Mouse (Mus musculus): ENCODE measurements around the gene Fsip1. TPM values are rescaled to one million over a fixed set of nuclear protein-coding genes. Genes with fewer than 3 reads are reported as not detected.

Gene Fsip1
- total and polyA plus RNA-seq, 3 experiments: 0.17 to 0.49 (median 0.47) TPM

DNA sequence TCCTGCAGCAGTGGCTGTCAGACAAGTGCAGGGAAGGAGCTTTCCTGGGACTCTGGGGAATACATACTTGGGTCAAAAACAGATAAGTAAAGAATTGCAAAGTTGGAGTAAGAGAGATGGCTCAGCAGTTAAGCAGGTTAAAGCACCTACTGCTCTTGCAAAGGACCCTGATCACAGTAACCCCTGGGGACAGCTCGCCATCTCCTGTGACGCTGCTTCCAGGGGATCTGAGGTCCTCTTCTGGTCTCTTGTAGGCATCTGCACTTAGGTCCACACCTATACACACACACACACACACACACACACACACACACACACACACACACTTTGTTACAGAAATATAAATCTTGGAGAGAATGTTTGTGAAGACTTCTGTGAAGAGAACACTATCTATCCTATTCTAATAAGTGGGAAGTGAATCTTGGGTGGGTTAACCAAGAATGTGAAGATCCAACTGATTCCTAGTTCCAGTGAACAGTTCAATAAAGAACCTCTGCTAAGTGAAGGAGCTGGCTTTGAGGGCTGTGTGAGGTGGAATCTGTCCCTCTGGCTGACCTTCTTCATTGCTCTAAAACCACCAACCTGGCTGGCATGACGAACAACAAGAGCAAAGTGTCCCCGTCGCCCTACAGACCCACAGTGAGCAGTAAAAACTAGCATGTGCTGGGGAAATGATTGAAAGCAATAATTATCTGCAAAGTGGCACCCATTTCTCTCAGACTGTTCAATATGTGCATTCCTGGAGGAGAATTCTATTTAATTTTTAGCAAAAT, 129.1 kb downstream of the Fsip1 start:
- Histone ChIP-seq H3K9me3 (replicated peaks; ENCODE audit: low read length) (no peaks in the 10 kb centered on the region), H3K4me2 (ENCODE audit: insufficient read depth, low read depth, poor library complexity, severe bottlenecking) (no peak overlapping the region), H3K27me3 (replicated peaks) (peaks cover 5% of the 10 kb centered on the region), H3K36me3 (replicated peaks in 1 of 2; ENCODE audit: control insufficient read depth in 1 of 2, insufficient read depth in 1 of 2, low read length in 1 of 2) (no peaks in the 10 kb centered on the region), H3K79me2 (replicated peaks; ENCODE audit: control insufficient read depth, extremely low read depth, insufficient read depth, poor library complexity, severe bottlenecking) (no peaks in the 10 kb centered on the region), H3K4me1 (ENCODE audit: control insufficient read depth in 1 of 2, insufficient read depth in 2 of 2) (peaks cover 3 to 21% of the 10 kb centered on the region in 2 experiments; a peak in 2 of 4 replicates), H3K4me3 (replicated peaks in 1 of 3; ENCODE audit: low read depth in 2 of 3, low read length in 2 of 3, poor library complexity in 1 of 3) (no peak overlapping the region), H3K9ac (ENCODE audit: insufficient read depth, low read depth) (no peak overlapping the region), H3K27ac (ENCODE audit: insufficient read depth, low read depth) (no peak overlapping the region)
- no peak for DNase-seq (ENCODE audit: extremely low read depth)
- dilution Hi-C loops (cut with MboI; ENCODE audit: extremely low pct_ligation_motif_present, extremely low pct_unique_long_range_greater_than_20kb, low sequenced_read_pairs) (no loop called here), in situ Hi-C loops (cut with MboI; ENCODE audit: low pct_ligation_motif_present, low pct_unique_long_range_greater_than_20kb, low sequenced_read_pairs) (no loop called here)
- TF ChIP-seq USF1 (IDR thresholded peaks at IDR 0.05; ENCODE audit: low read depth, low read length): no peak
- no peak for TF ChIP-seq MAFK (IDR thresholded peaks at IDR 0.05; ENCODE audit: insufficient replicate concordance, low read length)
- no peak for TF ChIP-seq RCOR1 (conservative IDR thresholded peaks at IDR 0.05; ENCODE audit: low read depth, low read length)
- TF ChIP-seq ELF1 (IDR thresholded peaks at IDR 0.05; ENCODE audit: low read depth, low read length): no peak
- no peak for TF ChIP-seq MYC (IDR thresholded peaks at IDR 0.05; ENCODE audit: low read depth, low read length)
- no peak for TF ChIP-seq JUN (IDR thresholded peaks at IDR 0.05; ENCODE audit: insufficient read depth, low read depth, low read length)
- no peak for TF ChIP-seq NRF1 (IDR thresholded peaks at IDR 0.05; ENCODE audit: low read depth, low read length)
- TF ChIP-seq CHD2 (IDR thresholded peaks at IDR 0.05; ENCODE audit: low read length): no peak
- no peak for TF ChIP-seq KAT2A (IDR thresholded peaks at IDR 0.05; ENCODE audit: insufficient replicate concordance, low read length)
- no peak for TF ChIP-seq CTCF (conservative IDR thresholded peaks at IDR 0.05 in 1 of 2, IDR thresholded peaks at IDR 0.05 in 1 of 2; ENCODE audit: low read depth in 2 of 2, low read length in 2 of 2)
- TF ChIP-seq POLR2AphosphoS2 (IDR thresholded peaks at IDR 0.05; ENCODE audit: low read depth, low read length): no peak
- no peak for TF ChIP-seq RAD21 (IDR thresholded peaks at IDR 0.05; ENCODE audit: low read depth, low read length)

DNA sequence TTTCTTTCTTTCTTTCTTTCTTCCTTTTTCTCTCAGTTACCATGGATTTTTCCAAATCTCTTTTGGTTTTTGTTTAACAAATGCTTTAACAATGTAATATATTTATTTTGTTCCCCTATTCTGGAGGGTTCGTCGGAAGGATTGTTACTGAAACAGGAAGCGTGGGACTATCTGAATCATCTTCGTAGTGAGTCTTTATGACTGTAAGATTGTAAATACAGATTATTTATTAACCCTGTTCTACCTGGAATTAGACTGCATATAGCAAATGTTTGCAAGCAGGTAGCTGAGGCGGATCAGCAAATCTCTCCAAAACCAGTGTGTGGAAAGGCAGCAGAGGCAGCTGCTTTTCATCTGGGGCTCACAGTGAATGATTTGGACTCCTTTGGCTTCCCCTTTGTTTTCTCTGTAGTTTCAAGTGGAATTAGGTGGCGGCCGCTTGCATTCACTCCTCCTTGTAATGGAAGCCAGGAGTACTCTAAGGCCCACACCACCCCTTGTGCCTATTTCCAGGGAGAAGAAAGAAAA, 130.8 kb downstream of the Fsip1 start:
- dilution Hi-C loops (cut with MboI; ENCODE audit: extremely low pct_ligation_motif_present, extremely low pct_unique_long_range_greater_than_20kb, low sequenced_read_pairs) (no loop called here), in situ Hi-C loops (cut with MboI; ENCODE audit: low pct_ligation_motif_present, low pct_unique_long_range_greater_than_20kb, low sequenced_read_pairs) (no loop called here)
- H3K27ac ChIP-seq (ENCODE audit: insufficient read depth, low read depth): no peak overlapping the region
- DNase-seq (ENCODE audit: extremely low read depth): peak; percentile 40
- H3K9ac ChIP-seq (ENCODE audit: insufficient read depth, low read depth): no peak overlapping the region
- peaks cover 3 to 21% of the 10 kb centered on the region in 2 experiments; a peak in 2 of 4 replicates for H3K4me1 ChIP-seq (ENCODE audit: control insufficient read depth in 1 of 2, insufficient read depth in 2 of 2)
- TF ChIP-seq TBP (conservative IDR thresholded peaks at IDR 0.05; ENCODE audit: low read depth, low read length) (no peak), ZC3H11A (IDR thresholded peaks at IDR 0.05; ENCODE audit: low read depth, low read length) (no peak), EP300 (IDR thresholded peaks at IDR 0.05; ENCODE audit: low read length) (peak; percentile 10; the same call in 1 of the 2 replicates), IRF4 (IDR thresholded peaks at IDR 0.05; ENCODE audit: low read depth, low read length) (peak; percentile 29; the same call in 1 of the 2 replicates)
- H3K4me2 ChIP-seq (ENCODE audit: insufficient read depth, low read depth, poor library complexity, severe bottlenecking): peak overlapping the region; percentile 52; the same call in 1 of the 2 replicates
- H3K36me3 ChIP-seq (replicated peaks in 1 of 2; ENCODE audit: control insufficient read depth in 1 of 2, insufficient read depth in 1 of 2, low read length in 1 of 2): no peaks in the 10 kb centered on the region
- peak overlapping the region in 1 of 3 experiments; percentile 33 for H3K4me3 ChIP-seq (replicated peaks in 1 of 3; ENCODE audit: low read depth in 2 of 3, low read length in 2 of 3, poor library complexity in 1 of 3)
- no peaks in the 10 kb centered on the region for H3K9me3 ChIP-seq (replicated peaks; ENCODE audit: low read length)
- H3K79me2 ChIP-seq (replicated peaks; ENCODE audit: control insufficient read depth, extremely low read depth, insufficient read depth, poor library complexity, severe bottlenecking): no peaks in the 10 kb centered on the region
- peaks cover 5% of the 10 kb centered on the region for H3K27me3 ChIP-seq (replicated peaks)

Measured in CH12.LX (cell line).